Mouse (Mus musculus) spleen, postnatal 14 days (tissue): ENCODE data around the gene 2810021J22Rik.
"Not testable (repeated sequence)": the region's sequence is repeated elsewhere in the genome, so short reads cannot be mapped to it uniquely, and the experiment has no call there.

Experiments
- DNase-seq, 2 experiments: peaks; one replicate each; pipeline ENCODE4 v3.0.0; 2021 to 2022; ENCODE audit warnings: low spot score in 2 of 2

2810021J22Rik gene

GRCm38 (mm10) chr11:58867039-58867953 is at the start of gene 2810021J22Rik:
Gene 2810021J22Rik, plus strand, starts transcription at chr11:58867216.
- peak; percentile 65 to 77 for DNase-seq

GRCm38 (mm10) chr11:58828937-58829336 is 38.1 kb upstream of the 2810021J22Rik start, which contains the start of gene Olfr312:
Gene Olfr312, plus strand, starts transcription at chr11:58829237.
- DNase-seq, result not testable (repeated sequence)

GRCm38 (mm10) chr11:58829764-58830163 is 37.3 kb upstream of the 2810021J22Rik start:
- DNase-seq, result no peak

GRCm38 (mm10) chr11:58832541-58832940 is 34.5 kb upstream of the 2810021J22Rik start:
- DNase-seq, result not testable (repeated sequence)

- not testable (repeated sequence) for DNase-seq
Observed at GRCm38 (mm10) chr11:58838951-58839350, 28.1 kb upstream of the 2810021J22Rik start, which contains the start of gene Olfr311. Gene Olfr311, plus strand, starts transcription at chr11:58839251.

- DNase-seq, result peak; percentile 57 to 73
Observed at GRCm38 (mm10) chr11:58846919-58847461, 20.0 kb upstream of the 2810021J22Rik start, which contains the start of gene Gm12258. Gene Gm12258, plus strand, starts transcription at chr11:58847158.

- no peak for DNase-seq
Observed at GRCm38 (mm10) chr11:58847636-58848035, 19.4 kb upstream of the 2810021J22Rik start.

GRCm38 (mm10) chr11:58849731-58850130 is 17.3 kb upstream of the 2810021J22Rik start:
- DNase-seq, result no peak

- DNase-seq, result no peak
Observed at GRCm38 (mm10) chr11:58860744-58861143, 6.3 kb upstream of the 2810021J22Rik start.

GRCm38 (mm10) chr11:58867954-58868330 is 926 bp downstream of the 2810021J22Rik start:
- no peak for DNase-seq

GRCm38 (mm10) chr11:58870961-58871360 is 3.9 kb downstream of the 2810021J22Rik start:
- DNase-seq, result no peak

GRCm38 (mm10) chr11:58883756-58884155 is 16.7 kb downstream of the 2810021J22Rik start:
- DNase-seq, result no peak

- no peak for DNase-seq
Observed at GRCm38 (mm10) chr11:58890511-58890910, 23.5 kb downstream of the 2810021J22Rik start.

- no peak for DNase-seq
Observed at GRCm38 (mm10) chr11:58894456-58894855, 27.4 kb downstream of the 2810021J22Rik start.

- DNase-seq, result no peak
Observed at GRCm38 (mm10) chr11:58897485-58897884, 30.5 kb downstream of the 2810021J22Rik start.

- peak in 1 of 2 experiments; percentile 30 for DNase-seq
Observed at GRCm38 (mm10) chr11:58901080-58901479, 34.1 kb downstream of the 2810021J22Rik start.

- DNase-seq, result peak; percentile 97 to 98
Observed at GRCm38 (mm10) chr11:58903511-58904409, 36.7 kb downstream of the 2810021J22Rik start, which contains the start of gene Zfp39. Gene Zfp39, minus strand, starts transcription at chr11:58904225.

GRCm38 (mm10) chr11:58904410-58904718 is 37.3 kb downstream of the 2810021J22Rik start:
- no peak for DNase-seq

GRCm38 (mm10) chr11:58904838-58905237 is 37.8 kb downstream of the 2810021J22Rik start:
- DNase-seq, result no peak

- DNase-seq, result no peak
Observed at GRCm38 (mm10) chr11:58913776-58914175, 46.8 kb downstream of the 2810021J22Rik start.

GRCm38 (mm10) chr11:58914461-58915028 is 47.5 kb downstream of the 2810021J22Rik start:
- DNase-seq, result peak in 1 of 2 experiments; percentile 30
